Mouse (Mus musculus) activated CD4-positive, CD25-positive, alpha-beta regulatory T cell, adult 4 months (primary cell): ENCODE measurements around the gene Socs3. TPM values are rescaled to one million over a fixed set of nuclear protein-coding genes. Genes with fewer than 3 reads are reported as not detected.

Experiments used
- ATAC-seq: one replicate; pipeline ENCODE4 v1.8.0; 2017
- polyA plus RNA-seq, 2 experiments: library from polyadenylated mRNA; unstranded; fragments of 100-300 nt; shearing (Covaris generic); gene quantifications; one replicate each; pipeline ENCODE4 v1.2.1; 2017

Gene Socs3
- polyA plus RNA-seq = 10 to 100 TPM; 42.5 to 43.1 TPM

GRCm38 (mm10) chr11:117969945-117970872, at the start of gene Socs3:
Gene Socs3 (minus strand): TSS chr11:117970047.
- peak; percentile 48 for ATAC-seq

DNA sequence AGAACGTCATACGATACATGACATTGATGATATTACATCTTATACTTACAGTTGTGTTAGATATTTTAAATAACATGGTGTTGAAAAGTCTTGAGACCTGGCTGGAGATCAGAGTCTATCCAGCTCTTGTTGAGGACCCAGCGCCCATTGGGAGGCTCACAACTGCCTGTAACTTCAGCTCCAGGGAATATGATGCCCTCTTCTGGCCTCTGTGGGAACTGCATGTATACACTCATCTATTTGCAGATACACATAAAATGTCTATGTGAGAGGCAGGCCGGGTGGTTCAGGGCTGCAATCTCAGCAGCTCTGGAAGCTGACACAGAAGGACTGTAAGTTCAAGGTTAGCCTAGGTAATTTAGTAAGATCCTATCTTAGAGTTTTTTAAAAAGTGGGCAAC, 48.5 kb upstream of the Socs3 start:
- no peak for ATAC-seq

- peak; percentile 55 for ATAC-seq
These were observed 45.7 kb upstream of the Socs3 start for GRCm38 (mm10) chr11:118015381-118016145.

GRCm38 (mm10) chr11:118014391-118014995, 44.6 kb upstream of the Socs3 start:
- peak; percentile 82 for ATAC-seq

GRCm38 (mm10) chr11:118013339-118013738, 43.5 kb upstream of the Socs3 start:
- no peak for ATAC-seq

- no peak for ATAC-seq
These were observed 42.7 kb upstream of the Socs3 start for GRCm38 (mm10) chr11:118012595-118012994.

DNA sequence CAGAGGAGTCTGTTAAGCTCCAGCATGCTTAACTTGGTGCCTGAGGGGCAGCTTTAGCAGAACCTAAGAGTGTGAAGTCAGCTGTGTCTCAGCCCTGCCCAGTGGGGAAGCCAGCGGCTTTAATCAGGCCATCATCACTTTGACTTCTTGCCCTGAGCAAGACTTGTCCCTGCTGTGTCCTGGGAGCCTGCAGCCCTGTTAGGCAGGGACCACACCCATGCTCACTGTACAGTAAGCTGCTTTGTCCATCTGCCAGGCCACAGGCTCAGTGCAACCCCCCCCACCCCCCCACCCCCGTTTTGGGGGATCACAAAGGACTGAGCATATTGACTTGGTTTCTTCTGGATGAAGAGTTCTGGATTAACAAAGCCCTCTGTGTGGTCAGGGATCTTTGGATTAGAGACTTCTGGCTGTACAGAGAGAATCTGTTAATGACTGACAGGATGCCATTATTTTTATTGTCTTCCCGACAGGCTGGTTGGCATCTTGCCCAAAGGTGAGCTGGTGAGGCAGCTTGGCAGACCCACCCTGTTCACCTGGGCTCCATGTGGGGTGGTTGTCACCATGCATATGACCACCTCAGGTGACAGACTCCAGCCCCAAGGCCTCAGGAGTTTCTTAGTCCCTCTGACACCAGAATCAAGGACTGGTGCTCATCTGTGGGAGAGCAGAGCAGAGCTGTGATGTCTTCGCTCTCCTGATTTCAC, 40.2 kb upstream of the Socs3 start:
- no peak for ATAC-seq

DNA sequence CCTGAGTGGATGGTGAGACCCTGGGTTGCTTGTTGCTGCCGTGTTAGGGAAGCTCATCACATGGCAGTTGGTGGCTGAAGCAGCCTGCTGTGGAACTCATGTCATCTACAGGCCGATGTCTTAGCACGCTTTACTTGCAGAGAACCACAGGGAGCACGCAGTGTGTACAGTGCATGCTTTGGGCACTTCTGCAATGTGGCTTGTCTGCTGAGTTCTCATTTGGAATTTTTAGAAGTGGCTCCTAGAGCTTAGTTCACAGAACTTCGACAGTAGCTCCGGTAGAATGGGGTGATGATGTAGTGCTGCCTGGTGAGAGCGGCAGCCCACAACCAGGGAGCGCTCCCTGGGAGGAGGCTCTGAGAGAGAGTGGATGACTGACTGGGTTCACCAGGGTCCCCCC, 39.0 kb upstream of the Socs3 start:
- ATAC-seq = no peak

DNA sequence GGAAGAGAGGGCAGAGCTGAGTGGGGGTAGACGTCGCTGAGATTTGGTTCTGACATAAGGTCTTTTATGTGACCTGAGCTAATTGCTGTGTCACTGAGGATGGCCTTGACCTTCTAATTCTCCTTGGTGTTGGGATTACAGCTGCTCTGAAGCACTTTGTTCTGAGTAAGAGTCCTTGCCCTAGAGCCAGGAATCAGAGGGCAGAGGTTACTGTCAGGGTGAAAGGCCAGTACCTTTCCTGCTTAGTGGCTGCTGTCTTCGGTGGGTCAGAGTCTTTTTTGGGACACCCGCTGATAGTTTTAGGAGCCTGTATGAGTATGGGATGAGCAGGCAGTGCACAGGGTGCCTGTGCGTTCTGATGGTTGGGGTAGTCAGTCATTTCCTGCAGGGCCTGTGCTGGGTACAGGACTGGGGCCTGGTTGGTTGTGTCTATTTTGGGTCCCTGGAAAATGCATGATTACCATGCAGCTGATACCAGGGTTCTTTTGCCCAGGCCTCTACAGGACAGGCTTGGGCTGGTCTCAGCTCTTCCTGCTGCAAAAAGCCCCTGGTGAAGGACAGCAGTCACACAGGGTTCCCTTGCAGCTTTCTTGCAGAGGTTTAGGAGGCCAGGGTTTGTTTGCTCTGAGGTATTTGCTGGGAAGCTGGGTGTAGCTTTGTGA, 38.4 kb upstream of the Socs3 start:
- no peak for ATAC-seq

- peak; percentile 23 for ATAC-seq
These were observed 37.8 kb upstream of the Socs3 start for GRCm38 (mm10) chr11:118007460-118008143.

DNA sequence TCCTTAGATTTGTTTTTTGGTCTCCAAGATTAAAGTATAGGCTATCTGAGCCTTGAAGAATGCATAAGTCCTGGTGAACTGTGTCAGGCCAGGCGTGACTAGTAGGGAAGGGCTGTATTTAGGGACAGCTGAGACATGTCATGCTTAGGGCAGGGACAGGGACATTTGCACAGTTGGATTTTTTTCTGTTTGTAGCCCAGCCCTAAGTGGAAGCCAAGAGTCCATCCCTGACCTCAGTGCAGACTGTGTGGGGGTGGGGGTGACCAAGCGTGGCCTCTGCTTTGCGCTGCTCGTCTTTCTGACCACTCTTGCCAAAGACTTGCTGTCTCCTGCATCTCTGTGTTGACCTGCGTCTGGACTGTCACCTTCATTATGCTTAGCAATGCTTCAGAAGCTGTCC, 34.4 kb upstream of the Socs3 start:
- ATAC-seq = no peak

GRCm38 (mm10) chr11:118003718-118004117, 33.9 kb upstream of the Socs3 start:
- no peak for ATAC-seq

DNA sequence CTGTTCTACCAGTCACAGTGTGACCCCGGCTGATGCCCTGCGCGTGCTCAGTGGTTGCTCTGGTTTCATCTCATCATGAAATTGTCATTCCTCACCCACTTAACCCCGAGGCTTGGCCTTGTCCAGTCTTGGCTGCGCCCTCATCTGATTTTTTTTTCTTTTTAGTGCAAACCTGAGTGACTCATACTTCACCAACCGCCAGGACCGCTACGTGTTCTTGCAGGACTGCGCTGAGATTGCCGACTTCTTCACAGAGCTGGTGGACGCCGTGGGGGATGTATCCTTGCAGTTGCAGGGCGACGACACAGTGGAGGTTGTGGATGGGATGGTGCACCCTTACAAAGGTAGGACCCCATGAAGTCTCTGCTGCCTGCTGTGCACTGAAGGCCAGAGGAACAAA, 33.3 kb upstream of the Socs3 start:
- no peak for ATAC-seq

- peak; percentile 49 for ATAC-seq
These were observed 30.8 kb upstream of the Socs3 start for GRCm38 (mm10) chr11:118000565-118001215.

GRCm38 (mm10) chr11:118000083-118000482, 30.2 kb upstream of the Socs3 start:
- no peak for ATAC-seq

- ATAC-seq = no peak
These were observed 29.6 kb upstream of the Socs3 start for GRCm38 (mm10) chr11:117999260-117999934.

GRCm38 (mm10) chr11:117998356-117998755, 28.5 kb upstream of the Socs3 start:
- no peak for ATAC-seq

DNA sequence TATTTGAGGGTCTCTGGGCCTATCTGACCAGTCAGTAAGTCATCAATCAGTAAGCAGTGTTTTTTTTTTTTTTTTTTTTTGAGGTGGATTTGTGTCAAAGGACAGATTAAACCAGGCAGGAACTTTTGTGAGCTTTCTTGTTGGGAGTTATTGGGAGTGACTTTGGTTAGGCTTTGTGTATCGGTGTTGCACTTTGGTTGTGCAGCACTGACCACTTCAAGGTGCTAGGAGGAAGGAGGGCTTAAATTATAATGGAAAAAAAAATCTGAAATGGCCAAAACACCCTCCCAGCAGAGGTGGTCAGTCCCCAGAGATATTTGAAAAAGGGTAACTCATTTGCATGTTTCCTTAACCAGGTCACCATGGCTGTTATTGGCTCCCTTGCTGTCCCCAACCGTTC, 27.2 kb upstream of the Socs3 start:
- no peak for ATAC-seq

GRCm38 (mm10) chr11:117996066-117996465, 26.2 kb upstream of the Socs3 start:
- ATAC-seq = no peak

DNA sequence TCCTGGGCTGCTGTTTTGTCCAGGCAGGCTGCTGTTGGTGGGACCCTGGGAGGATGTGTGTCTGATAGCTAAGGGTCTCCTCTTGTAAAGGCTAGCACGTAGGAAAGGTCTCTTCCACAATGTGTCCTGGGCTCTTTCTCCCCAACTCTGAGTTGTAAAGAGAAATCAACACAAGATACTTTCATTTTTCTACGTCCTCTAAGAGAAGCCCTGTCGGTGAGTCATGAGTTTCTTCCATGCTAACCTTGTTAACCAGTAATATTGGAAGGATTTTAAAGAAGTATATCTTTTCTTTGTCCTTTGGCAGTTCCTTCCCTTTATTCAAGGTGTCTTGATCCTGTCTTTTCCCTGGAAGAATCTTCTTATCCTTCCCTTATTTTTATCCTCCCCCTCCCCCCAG, 25.8 kb upstream of the Socs3 start:
- ATAC-seq = no peak
